Mouse (Mus musculus): ENCODE measurements at regions not wholly inside any gene's neighbourhood (a gene's known extent, or its start where the extent isn't known, plus 50 kb on each side); places are given as distances from the start of the nearest gene placed in this dataset.

DNA sequence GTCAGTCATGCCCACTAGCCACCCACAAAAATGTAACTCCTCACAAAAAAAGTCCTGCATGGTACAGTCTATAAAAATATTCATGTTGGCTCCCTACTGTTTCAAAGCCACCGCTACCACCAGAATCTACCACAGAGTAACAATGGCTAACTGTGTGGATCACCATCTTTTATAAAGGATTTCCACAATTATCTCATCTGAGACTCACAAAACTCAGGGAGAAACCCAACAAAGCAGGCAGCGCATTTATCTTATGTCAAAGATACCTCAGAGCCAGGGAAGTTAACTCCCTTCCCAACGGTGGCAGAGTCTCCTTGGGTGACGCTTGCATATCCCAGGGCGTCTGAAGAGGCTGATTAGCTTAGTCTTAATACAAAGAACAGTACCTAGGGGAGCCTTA lies 172.5 kb downstream of the Setd4 start:
- Histone ChIP-seq H3K4me3 (no peak overlapping the region), H3K36me3 (no peaks in the 10 kb centered on the region), H3K9me3 (no peaks in the 10 kb centered on the region), H3K27me3 (peaks cover 28% of the 10 kb centered on the region), H3K9ac (no peak overlapping the region), H3K4me2 (no peak overlapping the region), H3K4me1 (peaks cover 14% of the 10 kb centered on the region), H3K27ac (no peak overlapping the region)
- no peak for ATAC-seq (ENCODE audit: insufficient number of reproducible peaks, insufficient read depth, low FRiP score, low TSS enrichment, low read depth)
- 81% methylated on average over 5 of the region's 5 CpGs for WGBS

DNA sequence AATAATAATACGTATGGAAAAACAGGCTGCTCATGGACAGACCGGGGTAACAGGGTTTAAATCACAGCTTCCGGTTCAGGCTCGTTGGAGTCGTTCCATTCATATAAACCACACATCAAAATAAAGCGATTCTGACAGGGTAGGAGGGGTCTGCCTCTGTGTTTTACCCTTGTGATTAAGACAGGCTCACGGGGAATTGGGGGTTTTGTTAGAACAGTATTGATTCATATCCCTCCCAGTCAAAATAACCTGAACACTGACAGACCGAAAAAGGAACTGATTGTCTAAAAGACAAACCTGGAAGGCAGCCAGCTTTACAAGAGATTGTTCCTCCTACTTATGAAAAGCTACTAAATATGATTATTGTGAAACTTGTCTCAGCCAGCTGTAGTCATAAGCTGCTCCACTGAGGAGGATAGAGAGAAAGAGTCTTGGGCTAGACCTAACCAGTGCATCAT lies 174.5 kb downstream of the Setd4 start:
- 38% methylated on average over 8 of the region's 8 CpGs for WGBS
- H3K4me3 ChIP-seq: no peak overlapping the region
- H3K9ac ChIP-seq: no peak overlapping the region
- no peaks in the 10 kb centered on the region for H3K36me3 ChIP-seq
- no peak for ATAC-seq (ENCODE audit: insufficient number of reproducible peaks, insufficient read depth, low FRiP score, low TSS enrichment, low read depth)
- H3K9me3 ChIP-seq: no peaks in the 10 kb centered on the region
- H3K4me2 ChIP-seq: no peak overlapping the region
- H3K27me3 ChIP-seq: peaks cover 26% of the 10 kb centered on the region
- peaks cover 25% of the 10 kb centered on the region for H3K4me1 ChIP-seq
- H3K27ac ChIP-seq: no peak overlapping the region

DNA sequence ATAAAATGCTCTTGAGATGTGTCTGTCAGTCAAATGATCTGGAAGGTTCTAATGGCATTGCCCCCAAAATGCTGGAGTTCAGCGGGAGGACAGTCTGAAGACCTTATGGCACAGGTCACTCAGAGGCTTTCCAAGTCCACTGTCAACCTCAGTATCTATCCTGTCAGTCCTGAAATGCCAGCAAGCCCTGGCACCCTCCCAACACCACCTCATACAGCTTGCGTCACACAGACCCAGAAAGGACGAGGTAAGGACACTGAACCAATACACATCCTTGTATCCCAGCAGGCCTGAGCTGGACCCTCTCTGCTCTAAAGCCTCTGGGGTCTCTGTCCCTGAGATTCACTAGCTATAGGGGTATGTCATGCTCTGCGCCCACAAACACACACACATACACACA lies 176.6 kb downstream of the Setd4 start:
- Histone ChIP-seq H3K4me1 (peaks cover 42% of the 10 kb centered on the region), H3K4me2 (no peak overlapping the region), H3K27ac (no peak overlapping the region), H3K27me3 (peaks cover 37% of the 10 kb centered on the region), H3K9ac (no peak overlapping the region), H3K4me3 (no peak overlapping the region), H3K36me3 (no peaks in the 10 kb centered on the region), H3K9me3 (no peaks in the 10 kb centered on the region)
- 83% methylated on average over 4 of the region's 4 CpGs for WGBS
- no peak for ATAC-seq (ENCODE audit: insufficient number of reproducible peaks, insufficient read depth, low FRiP score, low TSS enrichment, low read depth)

DNA sequence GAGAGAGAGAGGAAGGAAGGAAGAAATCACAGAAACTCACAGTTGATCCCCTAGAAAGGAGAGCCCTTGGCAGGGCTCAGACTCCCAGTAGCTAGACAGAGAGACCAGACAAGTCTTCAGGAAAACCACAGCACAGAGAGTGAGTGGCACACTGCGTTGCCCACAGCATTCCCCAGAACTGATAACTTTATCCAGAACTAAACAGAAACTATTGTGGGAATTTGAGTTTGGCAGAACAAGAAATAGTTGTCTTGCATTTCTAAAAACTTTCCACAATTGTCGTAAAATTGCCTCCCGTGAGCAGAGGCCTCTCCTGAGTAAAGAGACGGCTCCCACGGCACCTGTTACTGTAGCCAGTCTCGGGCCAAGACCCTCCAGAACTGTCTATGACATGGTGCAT lies 178.1 kb downstream of the Setd4 start:
- peaks cover 57% of the 10 kb centered on the region for H3K4me1 ChIP-seq
- no peak overlapping the region for H3K4me2 ChIP-seq
- peaks cover 33% of the 10 kb centered on the region for H3K27me3 ChIP-seq
- H3K27ac ChIP-seq: no peak overlapping the region
- no peak for ATAC-seq (ENCODE audit: insufficient number of reproducible peaks, insufficient read depth, low FRiP score, low TSS enrichment, low read depth)
- 51% methylated on average over 6 of the region's 6 CpGs for WGBS
- H3K4me3 ChIP-seq: no peak overlapping the region
- H3K9ac ChIP-seq: no peak overlapping the region
- no peaks in the 10 kb centered on the region for H3K36me3 ChIP-seq
- no peaks in the 10 kb centered on the region for H3K9me3 ChIP-seq

DNA sequence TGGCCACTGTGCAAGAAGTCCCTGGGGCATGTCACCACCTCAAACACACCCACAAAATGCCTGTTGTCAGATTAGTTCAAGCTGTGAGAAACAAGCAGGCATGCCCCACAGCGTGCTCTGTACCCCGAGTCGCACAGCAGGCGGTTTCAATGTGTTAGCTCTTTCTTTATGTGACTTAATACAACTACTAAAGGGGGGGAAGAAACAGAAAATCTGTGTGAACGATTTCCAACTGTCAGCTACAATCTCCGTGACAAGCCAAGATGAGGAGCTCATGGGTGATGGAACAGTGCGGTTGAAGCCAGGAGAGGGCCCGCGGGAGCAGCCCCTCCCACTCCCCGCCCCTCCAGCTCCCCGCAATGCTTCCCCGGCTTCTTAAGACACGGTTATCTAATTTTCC lies 180.7 kb downstream of the Setd4 start:
- Histone ChIP-seq H3K9ac (peak overlapping the region; percentile 32; the same call in 1 of the 2 replicates), H3K27me3 (peaks cover 30% of the 10 kb centered on the region), H3K4me3 (peak overlapping the region; percentile 12), H3K27ac (peak overlapping the region; percentile 77), H3K9me3 (no peaks in the 10 kb centered on the region), H3K36me3 (no peaks in the 10 kb centered on the region), H3K4me2 (peak overlapping the region; percentile 47), H3K4me1 (peaks cover 43% of the 10 kb centered on the region)
- WGBS: 12% methylated on average over 13 of the region's 13 CpGs
- no peak for ATAC-seq (ENCODE audit: insufficient number of reproducible peaks, insufficient read depth, low FRiP score, low TSS enrichment, low read depth)

DNA sequence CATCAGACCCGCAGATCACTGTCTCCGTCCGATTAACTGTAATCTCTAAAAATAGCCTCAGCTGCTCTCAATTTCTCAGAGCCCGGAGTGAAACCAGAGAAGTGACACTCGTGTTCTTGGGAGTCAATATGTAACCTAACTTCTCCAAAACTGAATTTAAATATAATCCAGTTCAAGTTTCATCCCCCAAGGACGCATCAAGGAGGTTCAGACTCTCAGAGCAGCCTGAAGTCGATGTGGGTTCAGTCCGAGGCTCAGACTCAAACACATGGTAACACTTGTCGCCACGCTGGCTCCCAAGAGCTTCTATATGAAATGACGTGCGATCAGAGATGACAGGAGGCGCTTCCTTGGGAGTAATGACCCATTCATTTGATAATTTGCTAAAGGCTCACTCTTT lies 181.6 kb downstream of the Setd4 start:
- no peaks in the 10 kb centered on the region for H3K9me3 ChIP-seq
- H3K27me3 ChIP-seq: peaks cover 24% of the 10 kb centered on the region
- 0 out of 2 replicates have a peak overlapping the region, but pooled peaks have one; percentile 2 for H3K27ac ChIP-seq
- 19% methylated on average over 13 of the region's 13 CpGs for WGBS
- ATAC-seq (ENCODE audit: insufficient number of reproducible peaks, insufficient read depth, low FRiP score, low TSS enrichment, low read depth): no peak
- no peaks in the 10 kb centered on the region for H3K36me3 ChIP-seq
- no peak overlapping the region for H3K9ac ChIP-seq
- H3K4me2 ChIP-seq: peak overlapping the region; percentile 47; the same call in 1 of the 2 replicates
- H3K4me3 ChIP-seq: no peak overlapping the region
- H3K4me1 ChIP-seq: peaks cover 49% of the 10 kb centered on the region

DNA sequence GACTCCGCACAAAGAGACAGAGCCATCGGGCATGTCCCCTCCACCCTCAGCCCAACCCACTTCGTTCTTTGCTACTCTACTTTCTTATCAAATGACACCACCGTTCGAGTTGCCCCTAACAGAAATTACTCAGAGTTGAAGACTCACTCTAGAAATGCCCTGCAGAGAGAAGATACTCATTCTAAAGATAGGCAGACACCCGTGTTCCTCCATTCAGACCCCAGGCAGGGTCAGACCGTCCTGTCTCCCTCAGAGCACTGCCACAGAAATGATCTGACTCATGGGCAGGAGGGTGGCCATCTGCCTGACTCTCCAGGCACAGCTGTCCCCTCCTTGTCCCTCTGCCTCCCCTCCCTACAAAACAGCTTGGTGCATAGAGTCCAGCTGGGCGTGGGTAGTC lies 185.6 kb downstream of the Setd4 start:
- WGBS: 85% methylated on average over 8 of the region's 8 CpGs
- ATAC-seq (ENCODE audit: insufficient number of reproducible peaks, insufficient read depth, low FRiP score, low TSS enrichment, low read depth): no peak
- Histone ChIP-seq H3K4me3 (no peak overlapping the region), H3K9me3 (no peaks in the 10 kb centered on the region), H3K27ac (no peak overlapping the region), H3K4me1 (peaks cover 41% of the 10 kb centered on the region), H3K27me3 (peaks cover 8% of the 10 kb centered on the region; the same call in 1 of the 2 replicates), H3K4me2 (no peak overlapping the region), H3K36me3 (no peaks in the 10 kb centered on the region), H3K9ac (no peak overlapping the region)

DNA sequence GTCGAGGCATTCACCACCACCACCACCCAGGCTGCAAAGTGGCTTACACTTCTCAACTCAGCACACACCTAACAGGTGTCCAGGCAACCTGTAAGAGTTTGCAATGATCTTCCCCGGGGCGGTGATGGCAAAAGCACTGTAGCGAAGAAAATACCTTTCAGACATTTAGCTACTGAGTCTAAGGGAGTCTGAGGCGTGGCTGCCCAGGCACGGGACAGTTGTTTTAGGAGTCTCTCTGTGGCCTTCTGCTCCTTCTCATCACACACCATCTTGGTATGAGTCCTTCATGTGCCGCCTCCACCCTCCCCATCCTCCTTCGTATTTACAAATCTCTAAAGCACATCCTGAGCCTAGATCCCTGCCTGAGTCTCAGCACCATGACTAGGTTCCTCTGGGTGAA lies 186.0 kb downstream of the Setd4 start:
- Histone ChIP-seq H3K36me3 (no peaks in the 10 kb centered on the region), H3K4me1 (peaks cover 37% of the 10 kb centered on the region), H3K4me2 (no peak overlapping the region), H3K27me3 (peaks cover 5% of the 10 kb centered on the region; the same call in 1 of the 2 replicates), H3K4me3 (no peak overlapping the region), H3K27ac (peak overlapping the region; percentile 86), H3K9ac (no peak overlapping the region), H3K9me3 (no peaks in the 10 kb centered on the region)
- WGBS: 82% methylated on average over 8 of the region's 8 CpGs
- no peak for ATAC-seq (ENCODE audit: insufficient number of reproducible peaks, insufficient read depth, low FRiP score, low TSS enrichment, low read depth)

DNA sequence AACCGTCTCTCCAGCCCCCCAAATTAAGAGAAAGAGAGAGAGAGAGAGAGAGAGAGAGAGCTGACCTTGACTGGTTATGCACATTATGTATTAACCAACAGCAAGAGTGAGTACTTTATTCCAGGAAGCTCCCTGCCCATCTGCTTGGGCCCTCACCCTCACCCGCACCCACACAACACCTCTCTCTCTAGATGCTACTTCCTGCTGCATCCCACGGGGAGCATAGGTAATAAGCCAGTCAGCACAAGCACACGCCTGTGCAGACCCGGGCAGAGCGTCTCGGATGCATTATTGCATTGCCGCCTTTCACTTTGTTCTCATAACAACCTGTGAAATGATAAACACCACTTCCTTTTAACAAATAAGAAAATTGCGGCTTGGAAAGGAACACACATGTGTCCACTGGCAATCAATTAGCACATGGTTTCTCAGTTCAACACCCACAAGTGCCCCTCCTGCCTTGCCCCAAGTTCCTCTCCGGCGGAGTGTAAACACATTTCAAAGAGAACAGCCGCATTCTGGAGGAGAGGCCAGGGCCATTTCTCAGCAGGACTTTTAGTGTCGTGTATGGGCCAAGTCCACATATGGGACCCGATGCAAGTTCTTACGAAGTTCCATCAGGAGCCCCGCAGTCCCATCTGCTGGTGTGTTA lies 211.7 kb downstream of the Setd4 start:
- H3K4me1 ChIP-seq: 0 out of 2 replicates have a peak, but pooled peaks cover 3% of the 10 kb centered on the region
- H3K4me2 ChIP-seq: no peak overlapping the region
- H3K4me3 ChIP-seq: no peak overlapping the region
- H3K27me3 ChIP-seq: peaks cover 4% of the 10 kb centered on the region; the same call in 1 of the 2 replicates
- ATAC-seq (ENCODE audit: insufficient number of reproducible peaks, insufficient read depth, low FRiP score, low TSS enrichment, low read depth): no peak
- 77% methylated on average over 16 of the region's 16 CpGs for WGBS
- no peak overlapping the region for H3K27ac ChIP-seq
- no peak overlapping the region for H3K9ac ChIP-seq
- no peaks in the 10 kb centered on the region for H3K36me3 ChIP-seq
- no peaks in the 10 kb centered on the region for H3K9me3 ChIP-seq

DNA sequence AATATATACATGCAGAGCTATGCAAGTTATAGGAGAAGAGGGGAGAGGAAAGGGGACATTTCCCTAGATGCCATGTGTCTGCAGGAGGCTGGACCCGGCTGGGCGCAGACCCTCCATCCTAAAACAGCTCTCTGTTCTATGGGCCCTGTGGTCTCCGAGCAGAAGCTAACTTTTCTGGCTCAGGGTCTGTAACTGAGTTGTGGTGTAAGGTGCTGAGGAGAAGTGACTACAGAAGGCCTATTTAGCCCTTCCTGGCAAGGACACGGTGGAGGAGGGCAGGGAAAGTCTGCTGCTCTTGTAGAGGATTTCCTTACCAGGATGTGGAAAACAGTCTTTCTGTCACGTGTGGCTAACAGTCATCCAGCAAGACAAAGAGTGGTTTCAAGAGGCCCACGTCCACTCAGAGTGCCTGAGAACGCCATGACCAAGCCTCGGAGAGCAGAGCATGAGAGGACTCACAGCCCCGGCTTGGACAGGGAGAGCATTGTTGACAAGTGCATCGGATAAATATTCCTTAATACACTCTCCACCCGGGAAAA lies 216.2 kb downstream of the Setd4 start:
- no peaks in the 10 kb centered on the region for H3K4me1 ChIP-seq
- no peak overlapping the region for H3K9ac ChIP-seq
- no peaks in the 10 kb centered on the region for H3K36me3 ChIP-seq
- no peaks in the 10 kb centered on the region for H3K9me3 ChIP-seq
- no peak overlapping the region for H3K4me2 ChIP-seq
- H3K27ac ChIP-seq: peak overlapping the region; percentile 72; the same call in 1 of the 2 replicates
- ATAC-seq (ENCODE audit: insufficient number of reproducible peaks, insufficient read depth, low FRiP score, low TSS enrichment, low read depth): 0 out of 2 replicates have a peak, but pooled peaks have one; percentile 32
- H3K27me3 ChIP-seq: peaks cover 9% of the 10 kb centered on the region
- 58% methylated on average over 11 of the region's 11 CpGs for WGBS
- H3K4me3 ChIP-seq: no peak overlapping the region

DNA sequence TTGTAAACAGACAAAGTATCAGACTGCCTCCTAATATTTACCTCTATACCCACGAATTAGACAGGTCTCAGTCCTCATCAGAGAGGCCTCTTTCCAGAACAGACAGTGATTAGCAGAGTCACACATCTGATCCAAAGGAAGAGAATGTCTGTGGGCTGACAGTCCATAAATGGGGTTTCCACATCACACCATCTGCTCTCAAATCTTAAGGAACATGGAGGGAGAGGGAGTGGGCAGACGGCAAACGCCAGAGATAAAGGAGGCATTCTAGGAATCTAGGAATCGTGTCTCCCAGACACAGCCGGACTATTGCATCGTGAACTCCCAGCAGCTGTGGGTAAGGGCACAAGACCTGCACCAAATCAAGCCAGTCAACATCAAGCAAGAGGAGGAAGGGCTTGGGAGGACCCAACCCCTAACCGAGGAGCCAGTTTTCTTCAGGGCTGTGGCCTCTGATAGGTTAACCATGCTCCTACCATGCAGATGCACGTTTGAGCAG lies 219.8 kb downstream of the Setd4 start:
- Histone ChIP-seq H3K9me3 (no peaks in the 10 kb centered on the region), H3K27me3 (peaks cover 4% of the 10 kb centered on the region), H3K27ac (no peak overlapping the region), H3K4me2 (no peak overlapping the region), H3K4me3 (no peak overlapping the region), H3K36me3 (no peaks in the 10 kb centered on the region), H3K4me1 (peaks cover 26% of the 10 kb centered on the region), H3K9ac (no peak overlapping the region)
- no peak for ATAC-seq (ENCODE audit: insufficient number of reproducible peaks, insufficient read depth, low FRiP score, low TSS enrichment, low read depth)
- 69% methylated on average over 8 of the region's 8 CpGs for WGBS

DNA sequence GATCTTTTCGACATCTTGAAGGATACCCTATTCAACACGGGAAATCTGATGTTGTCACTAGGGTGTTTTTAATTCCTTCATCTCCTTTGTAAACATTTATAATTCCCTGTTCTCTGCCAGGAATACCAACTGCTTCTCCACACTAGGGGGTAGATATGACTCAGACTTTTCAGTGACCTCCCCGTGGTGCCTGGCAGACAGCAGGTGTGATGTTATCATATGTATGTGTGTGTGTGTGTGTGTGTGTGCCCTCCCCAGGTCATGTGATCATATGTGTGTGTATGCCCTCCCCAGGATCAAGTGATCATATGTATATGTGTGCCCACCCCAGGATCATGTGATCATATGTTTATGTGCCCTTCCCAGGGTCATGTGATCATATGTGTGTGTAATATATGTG lies 220.9 kb downstream of the Setd4 start:
- 84% methylated on average over 3 of the region's 3 CpGs for WGBS
- Histone ChIP-seq H3K9me3 (no peaks in the 10 kb centered on the region), H3K27me3 (peaks cover 4% of the 10 kb centered on the region), H3K27ac (no peak overlapping the region), H3K4me1 (peaks cover 26% of the 10 kb centered on the region), H3K9ac (no peak overlapping the region), H3K36me3 (no peaks in the 10 kb centered on the region), H3K4me3 (no peak overlapping the region), H3K4me2 (no peak overlapping the region)
- ATAC-seq (ENCODE audit: insufficient number of reproducible peaks, insufficient read depth, low FRiP score, low TSS enrichment, low read depth): no peak
